Mouse (Mus musculus) heart, postnatal 10 days (tissue): ENCODE measurements around the gene Gng5. TPM values are rescaled to one million over a fixed set of nuclear protein-coding genes. Genes with fewer than 3 reads are reported as not detected.

Source experiments
- DNase-seq, 2 experiments: peaks; one replicate each; pipeline ENCODE4 v3.0.0; 2021
- intact Hi-C: fragments of 180-260 bp; cut with DNase I; formaldehyde crosslinking; loops from one replicate; pipeline ENCODE4 v1.15.1; 2025
- total RNA-seq, 2 experiments: library from RNA; stranded (reverse); gene quantifications; 2 replicates each; pipeline ENCODE4 v1.2.3; 2021

Gene Gng5
- total RNA-seq = 100 to 1,000 TPM; 249 to 286 TPM

DNA sequence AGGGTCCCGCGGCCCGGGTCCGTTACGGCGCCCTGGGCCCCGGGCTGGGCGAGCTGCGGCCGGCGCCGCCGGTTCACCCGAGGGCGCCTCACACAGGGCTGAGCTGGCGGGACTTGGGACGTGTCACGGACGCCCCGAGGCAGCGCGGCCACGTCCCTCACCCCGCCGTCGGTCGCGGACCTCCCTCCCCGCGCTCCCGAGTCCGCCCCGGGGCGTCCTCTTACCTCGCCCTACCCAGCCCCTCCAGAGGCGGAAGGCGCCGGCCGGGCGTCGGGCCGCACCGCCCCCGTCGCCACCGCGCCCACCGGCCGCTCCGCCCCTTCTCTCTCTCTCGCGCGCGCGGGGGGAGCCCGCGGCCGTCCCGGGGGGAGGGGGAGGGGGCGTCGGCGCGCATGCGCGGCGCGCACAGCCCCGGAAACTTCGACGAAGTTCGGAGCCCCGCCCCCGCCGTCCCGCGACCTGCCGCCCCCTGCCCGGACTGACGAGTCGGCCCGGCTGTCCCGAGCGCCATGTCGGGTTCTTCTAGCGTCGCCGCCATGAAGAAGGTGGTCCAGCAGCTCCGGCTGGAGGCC, at the start of gene Gng5, which contains the start of gene Spata1:
Gng5 (plus strand) TSS at position 377 of the 572 bp plus-strand sequence.
Spata1 (minus strand) TSS at position 323 of the 572 bp plus-strand sequence.
- intact Hi-C loops = loop anchor here (2.0 to 5.0 kb wide), 2 partner anchors 21 to 97 kb away; partner anchors contain the start of genes Rpf1 and Ssx2ip
- peak; percentile 92 to 93 for DNase-seq

DNA sequence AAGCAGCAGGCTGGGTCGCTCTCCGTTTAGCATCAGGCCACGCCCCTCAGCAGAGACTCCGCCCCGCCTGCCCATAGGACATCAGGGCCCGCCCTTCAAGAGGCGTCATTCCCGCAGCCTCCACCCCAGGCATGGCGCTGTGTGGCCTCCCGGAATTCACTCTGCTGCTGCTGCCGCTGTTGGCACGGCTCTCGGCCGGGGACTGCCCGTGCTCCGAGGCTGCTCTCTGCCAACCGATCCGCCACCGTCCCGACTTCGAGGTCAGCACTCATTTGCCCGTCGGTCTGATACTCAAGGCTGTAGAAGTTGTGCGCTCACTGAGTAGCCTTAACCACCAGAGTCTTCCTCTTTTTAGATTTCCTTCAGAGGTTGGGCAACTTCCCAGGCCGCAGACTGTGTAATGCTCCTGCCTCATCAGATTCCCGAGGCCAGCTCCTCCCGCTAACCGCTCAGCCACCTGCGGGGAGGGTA, 49.2 kb upstream of the Gng5 start:
- intact Hi-C loops = loop anchor here (5.0 kb wide), 1 partner anchor 48 kb away; the partner anchor contains the start of gene Ssx2ip
- peak; percentile 93 to 94 for DNase-seq

DNA sequence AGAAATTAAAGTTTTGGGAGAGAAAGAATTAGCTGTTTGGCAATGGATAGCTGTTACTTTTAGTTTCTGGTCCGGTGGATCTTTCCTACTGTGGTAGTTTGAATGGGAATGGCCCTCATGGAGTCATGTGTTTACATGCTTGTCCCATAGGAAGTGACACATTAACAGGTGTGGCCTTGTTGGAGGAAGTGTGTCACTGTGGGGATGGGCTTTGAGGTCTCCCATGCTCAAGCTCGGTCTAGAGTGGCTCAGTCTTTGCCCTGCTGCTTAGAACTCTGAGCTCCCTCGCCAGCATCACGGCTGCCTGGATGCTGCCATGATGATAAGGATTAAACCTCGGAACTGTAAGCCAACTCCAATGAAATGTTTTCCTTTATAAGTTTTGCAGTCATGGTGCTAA, 48.2 kb upstream of the Gng5 start:
- intact Hi-C loops = loop anchor here (5.0 kb wide), 1 partner anchor 49 kb away; the partner anchor contains the start of gene Ssx2ip
- DNase-seq = no peak

DNA sequence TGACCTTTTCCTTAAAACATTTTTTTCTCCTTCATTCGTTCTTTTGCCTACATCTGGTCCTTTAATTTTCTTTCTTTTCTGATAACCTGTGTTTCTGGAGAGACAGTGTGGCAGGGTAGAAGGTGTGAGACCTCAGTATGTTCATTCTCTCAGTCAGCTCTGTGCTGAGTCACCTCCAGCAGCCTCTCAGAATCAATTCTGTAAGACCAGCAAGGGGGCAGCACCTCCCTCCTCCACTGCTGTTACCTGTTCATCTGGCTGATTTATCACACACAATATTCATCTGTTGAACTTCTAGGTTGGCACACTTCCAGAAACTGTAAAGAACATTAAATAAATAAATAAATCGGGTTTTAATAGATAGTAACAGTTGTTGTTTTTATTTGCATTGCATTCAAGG, 36.7 kb upstream of the Gng5 start:
- intact Hi-C loops = no loop called here
- DNase-seq = no peak

DNA sequence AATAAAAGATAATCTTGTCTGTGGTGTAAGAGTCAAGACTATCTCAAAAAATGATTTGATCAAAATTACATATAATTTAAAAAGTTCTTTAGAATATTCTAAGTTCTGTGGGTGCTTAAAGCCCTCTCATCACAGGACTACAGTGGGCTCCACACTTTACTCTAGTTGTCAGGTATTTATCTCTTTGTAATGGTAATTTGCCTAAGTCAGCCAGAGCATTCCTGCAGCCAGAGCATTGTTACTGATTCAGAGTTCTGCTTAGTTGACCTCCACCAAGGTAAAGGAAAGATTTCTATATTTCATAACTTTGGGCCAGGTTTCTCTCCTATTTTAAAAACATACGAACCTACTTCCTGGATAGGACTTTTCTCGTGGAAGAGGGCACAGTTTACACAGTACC, 30.4 kb upstream of the Gng5 start:
- no peak for DNase-seq
- intact Hi-C loops = no loop called here

DNA sequence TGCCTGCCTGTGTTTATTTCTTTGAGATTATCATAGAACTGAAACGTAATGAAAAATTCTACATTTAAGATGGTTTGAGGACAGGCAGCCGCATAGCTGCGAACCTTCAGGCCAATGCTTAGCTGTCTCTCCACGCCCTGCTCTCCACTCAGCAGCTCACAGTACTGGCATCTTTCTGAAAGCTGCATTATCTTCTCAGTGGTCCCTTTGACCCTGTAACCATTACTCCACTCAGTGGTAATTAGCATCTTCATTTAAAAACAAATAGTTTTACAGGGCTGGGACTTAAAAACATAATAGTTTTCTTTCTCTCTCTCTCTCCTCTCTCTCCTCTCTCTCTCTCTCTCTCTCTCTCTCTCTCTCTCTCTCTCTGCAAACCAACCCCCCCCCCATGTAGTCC, 26.9 kb upstream of the Gng5 start:
- DNase-seq = no peak
- intact Hi-C loops = no loop called here

DNA sequence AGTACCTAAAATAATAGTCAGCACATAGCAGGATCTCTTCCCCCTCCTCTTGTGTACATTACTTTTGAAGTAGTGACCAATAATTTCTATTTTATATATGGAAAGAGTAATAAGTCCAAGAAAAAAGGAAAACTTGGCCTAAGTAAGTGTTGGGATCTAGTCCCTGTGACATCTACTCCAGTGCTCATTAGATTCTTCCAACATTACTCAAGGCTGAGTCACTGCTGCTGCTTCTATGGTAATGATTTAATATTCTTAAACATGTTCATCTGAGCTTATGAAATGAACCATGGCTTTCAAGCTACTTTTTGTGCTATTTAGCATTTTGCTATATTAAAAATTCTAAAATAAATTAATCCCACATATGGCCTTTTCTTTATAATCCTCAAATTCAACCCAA, 25.9 kb upstream of the Gng5 start:
- intact Hi-C loops = no loop called here
- no peak for DNase-seq

DNA sequence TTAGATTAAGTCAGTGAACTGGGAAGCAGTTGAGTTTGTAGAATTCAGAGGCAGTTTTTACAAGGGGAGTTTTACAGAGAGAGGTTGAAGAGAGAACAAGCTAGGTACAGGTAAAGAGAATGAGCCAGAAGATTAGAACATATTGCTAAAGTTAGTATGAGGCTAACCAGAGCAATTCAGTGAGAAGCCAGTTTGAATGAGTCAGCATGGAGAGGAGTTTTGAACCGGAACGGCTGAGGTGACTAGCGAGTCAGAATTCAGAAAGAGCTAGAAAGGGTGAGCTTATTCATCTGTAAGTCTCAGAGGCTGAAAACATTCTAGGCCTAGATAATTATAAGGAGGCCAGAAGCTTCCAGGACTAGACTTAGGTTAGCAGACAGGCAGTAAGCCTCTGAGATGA, 25.2 kb upstream of the Gng5 start:
- intact Hi-C loops = no loop called here
- DNase-seq = no peak

DNA sequence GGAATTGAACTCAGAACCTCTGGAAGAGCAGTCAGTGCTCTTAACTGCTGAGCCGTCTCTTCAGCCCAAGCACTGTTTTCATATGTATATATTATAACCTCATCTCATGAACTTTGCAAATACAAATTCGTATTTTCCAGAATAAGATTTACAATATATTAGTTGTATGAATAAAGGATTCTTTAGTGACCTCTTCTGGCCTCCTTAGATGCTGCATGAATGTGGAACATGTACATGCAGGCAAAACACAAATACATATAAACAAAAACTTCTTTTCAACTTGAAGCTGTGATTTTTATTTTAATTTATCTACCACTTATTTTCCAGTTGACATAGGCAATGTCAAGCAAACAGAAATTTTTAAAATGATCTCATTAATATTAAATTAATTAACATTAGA, 17.6 kb upstream of the Gng5 start:
- no peak for DNase-seq
- intact Hi-C loops = loop anchor here (2.0 kb wide), 1 partner anchor 137 kb away; no protein-coding TSS in a partner anchor

DNA sequence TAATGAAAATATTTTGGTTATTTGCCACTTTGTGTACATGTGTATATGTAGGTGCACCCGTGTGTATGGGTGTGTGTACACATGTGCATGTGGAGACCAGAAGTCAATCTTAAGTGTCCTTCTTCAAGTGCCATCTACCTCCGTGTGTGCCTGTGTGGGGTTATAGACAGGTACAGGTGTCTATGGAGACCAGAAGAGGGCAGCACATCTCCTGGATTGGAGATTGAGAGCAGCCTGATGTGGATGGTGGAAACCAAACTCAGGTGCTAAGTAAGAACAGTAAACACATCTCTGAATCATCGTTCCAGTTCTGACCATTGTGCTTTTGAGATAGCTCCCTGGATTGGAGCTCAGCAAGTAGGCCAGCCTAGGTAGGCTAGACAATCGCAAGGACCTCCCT, 13.1 kb upstream of the Gng5 start:
- intact Hi-C loops = no loop called here
- DNase-seq = no peak

DNA sequence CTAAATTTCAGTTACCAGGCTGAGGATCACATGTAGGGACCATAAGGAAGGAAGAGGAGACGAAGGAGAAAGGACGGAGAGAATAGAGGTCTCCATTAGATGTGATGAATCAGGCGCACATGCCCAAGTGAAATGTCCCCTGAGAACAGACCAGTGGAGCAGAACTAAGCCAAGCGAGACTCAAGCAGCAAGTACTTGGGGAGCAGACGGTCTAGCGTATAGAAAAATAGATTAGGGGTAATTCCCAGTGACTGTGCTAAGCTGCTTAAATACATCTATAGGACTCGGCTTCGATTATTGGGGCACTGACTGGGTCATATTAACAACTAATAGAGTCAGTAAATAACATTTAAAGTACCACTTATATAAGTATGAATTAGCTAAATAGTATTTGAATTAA, 4.7 kb upstream of the Gng5 start:
- intact Hi-C loops = no loop called here
- DNase-seq = no peak

DNA sequence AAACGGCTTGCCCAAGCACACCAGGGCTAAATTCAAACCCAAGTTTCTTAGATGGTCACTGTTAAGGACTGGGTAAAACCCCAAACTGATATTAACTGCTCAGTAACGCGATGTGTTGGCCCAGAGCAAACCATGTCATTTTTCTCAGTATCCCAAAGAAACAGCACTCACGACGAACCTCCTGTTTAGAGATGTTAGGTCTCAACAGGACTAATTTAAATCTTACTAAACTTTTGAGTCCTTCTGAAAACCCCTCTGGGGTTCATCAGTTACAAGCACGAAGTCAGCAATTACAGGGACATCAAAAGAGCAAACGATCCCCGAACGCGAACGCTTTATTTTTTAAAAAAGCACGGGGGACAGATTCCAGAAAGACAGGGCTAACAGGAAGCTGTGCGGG, 618 bp upstream of the Gng5 start:
- intact Hi-C loops = no loop called here
- DNase-seq = no peak

DNA sequence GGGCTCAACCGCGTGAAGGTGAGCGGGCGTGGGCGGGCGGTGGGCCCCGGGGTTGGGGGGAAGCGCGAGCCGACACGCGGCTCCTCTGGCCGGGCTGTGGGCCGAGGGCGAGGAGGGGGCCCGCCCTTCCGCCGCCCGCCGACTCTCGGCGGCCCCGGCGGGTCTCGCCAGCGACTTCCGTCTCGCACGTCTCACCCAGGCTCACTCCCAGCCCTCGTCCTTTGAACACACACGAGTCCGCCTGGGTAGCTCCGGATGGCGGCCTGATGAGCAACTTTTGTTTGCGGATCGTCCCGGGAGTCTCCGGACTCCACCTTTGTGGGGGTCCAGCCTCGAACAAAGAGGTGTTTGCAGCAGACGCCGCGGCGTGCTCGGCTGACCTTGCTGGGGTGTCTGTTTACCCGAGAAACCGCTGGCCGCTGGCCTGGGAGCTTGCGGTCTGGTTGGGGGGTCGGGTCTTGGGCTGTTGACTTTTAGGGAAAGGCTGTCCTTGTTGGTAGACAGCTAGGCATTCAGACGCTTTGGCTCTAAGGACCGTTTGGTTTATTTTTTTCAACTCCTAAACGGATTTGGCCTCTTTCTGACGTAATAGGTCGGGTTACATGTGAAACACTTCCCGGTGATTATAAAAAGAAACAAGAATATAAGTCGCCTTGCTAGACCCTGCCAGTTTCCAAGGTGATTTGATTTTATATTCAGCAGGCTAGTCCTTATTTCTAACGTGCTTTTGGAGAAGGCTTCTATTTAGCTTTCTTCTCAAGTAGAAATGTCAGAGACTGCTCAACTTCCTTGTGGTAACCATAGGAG, 599 bp downstream of the Gng5 start:
- intact Hi-C loops = loop anchor here (2.0 to 5.0 kb wide), 2 partner anchors 21 to 98 kb away; partner anchors contain the start of genes Rpf1 and Ssx2ip
- peak; percentile 79 to 80 for DNase-seq

DNA sequence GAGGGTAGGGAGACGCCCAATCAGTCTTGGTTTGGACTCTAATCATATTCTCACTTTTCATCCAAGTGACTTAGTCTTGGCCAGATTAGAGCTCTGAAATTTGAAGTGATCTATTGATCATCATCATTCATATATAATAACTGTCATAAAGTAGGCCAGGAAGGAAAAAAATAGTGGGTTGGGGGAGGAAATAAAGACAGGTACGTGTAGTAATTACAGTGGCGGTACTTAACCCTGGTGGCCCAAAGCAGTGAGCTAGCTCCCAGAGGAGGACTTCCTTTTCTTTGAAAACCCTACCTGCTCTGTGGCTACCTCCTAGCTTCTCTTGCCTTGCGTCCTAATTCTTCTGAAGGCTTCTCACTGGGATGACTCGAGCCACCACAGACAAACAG, 1.2 kb downstream of the Gng5 start:
- intact Hi-C loops = loop anchor here (2.0 to 5.0 kb wide), 2 partner anchors 20 to 99 kb away; partner anchors contain the start of genes Rpf1 and Ssx2ip
- no peak for DNase-seq

DNA sequence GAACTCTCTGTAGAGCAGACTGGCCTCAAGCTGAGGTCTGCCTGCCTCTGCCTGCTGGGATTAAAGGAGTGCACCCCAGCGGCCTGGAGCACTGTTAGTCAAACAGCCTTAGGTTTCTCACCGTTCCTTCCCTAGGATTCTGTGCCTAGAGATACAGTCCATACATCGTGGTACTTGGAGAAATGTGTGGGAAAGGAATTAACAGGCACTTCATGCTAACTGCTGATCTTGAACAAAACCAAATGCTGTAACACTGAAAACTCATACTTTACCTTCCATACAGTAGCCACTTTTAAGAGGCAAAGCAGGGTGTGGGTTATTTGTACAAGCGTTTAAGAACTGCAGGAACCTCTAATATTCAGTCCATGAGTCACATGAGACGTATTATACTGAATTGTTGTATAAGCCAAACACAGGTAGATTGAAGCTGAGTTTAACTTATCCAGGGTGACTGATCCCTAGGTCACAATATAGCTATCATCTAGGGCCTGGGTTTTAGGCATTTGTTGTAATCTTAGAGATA, 2.1 kb downstream of the Gng5 start:
- no peak for DNase-seq

DNA sequence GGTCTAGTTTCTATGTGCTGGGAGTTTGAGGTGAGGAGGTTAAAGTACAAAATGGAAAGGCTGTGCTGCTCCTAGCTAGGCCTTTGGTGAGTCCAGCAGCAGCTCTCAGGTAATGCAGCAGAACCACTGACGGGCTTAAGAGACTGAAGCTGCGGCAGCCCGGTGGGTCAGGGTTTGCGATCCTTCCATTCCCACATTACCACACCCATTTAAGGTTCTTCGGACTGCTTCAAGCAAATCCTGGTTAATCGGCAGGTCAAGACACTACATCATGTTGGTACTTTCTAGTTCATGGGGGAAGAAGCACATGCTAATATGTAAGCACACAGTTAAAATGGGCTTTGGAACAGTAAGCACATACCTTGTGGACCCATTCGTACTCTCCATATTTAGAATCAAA, 7.1 kb downstream of the Gng5 start:
- intact Hi-C loops = no loop called here
- DNase-seq = no peak

More for the DNA sequence above, 2.1 kb downstream of the Gng5 start:
- intact Hi-C loops = loop anchor here (2.0 to 5.0 kb wide), 2 partner anchors 19 to 99 kb away; partner anchors contain the start of genes Rpf1 and Ssx2ip

DNA sequence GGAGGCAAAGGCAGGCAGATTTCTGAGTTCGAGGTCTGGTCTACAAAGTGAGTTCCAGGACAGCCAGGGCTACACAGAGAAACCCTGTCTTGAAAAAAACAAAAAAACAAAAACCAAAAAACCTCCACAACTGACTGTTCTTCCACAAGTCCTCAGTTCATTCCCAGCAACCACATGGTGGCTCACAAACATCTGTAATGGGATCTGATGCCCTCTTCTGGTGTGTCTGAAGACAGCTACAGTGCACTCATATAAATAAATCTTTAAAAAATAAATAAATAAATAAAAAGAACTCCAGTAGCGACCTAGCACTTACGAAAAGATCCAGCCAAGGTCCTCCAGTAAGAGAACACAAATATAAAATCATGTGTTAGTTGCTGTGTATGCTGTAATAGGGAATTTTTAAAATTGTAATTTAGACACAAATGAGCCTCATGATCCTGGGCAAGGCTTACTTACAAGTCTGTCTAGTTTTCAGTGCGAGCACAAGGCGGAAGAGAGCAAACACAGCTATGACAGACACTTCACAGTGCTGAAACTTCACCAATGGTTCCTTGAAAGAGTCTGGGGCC, 20.7 kb downstream of the Gng5 start:
- intact Hi-C loops = loop anchor here (2.0 to 5.0 kb wide), 2 partner anchors 20 to 262 kb away; no protein-coding TSS in a partner anchor
- DNase-seq = no peak

DNA sequence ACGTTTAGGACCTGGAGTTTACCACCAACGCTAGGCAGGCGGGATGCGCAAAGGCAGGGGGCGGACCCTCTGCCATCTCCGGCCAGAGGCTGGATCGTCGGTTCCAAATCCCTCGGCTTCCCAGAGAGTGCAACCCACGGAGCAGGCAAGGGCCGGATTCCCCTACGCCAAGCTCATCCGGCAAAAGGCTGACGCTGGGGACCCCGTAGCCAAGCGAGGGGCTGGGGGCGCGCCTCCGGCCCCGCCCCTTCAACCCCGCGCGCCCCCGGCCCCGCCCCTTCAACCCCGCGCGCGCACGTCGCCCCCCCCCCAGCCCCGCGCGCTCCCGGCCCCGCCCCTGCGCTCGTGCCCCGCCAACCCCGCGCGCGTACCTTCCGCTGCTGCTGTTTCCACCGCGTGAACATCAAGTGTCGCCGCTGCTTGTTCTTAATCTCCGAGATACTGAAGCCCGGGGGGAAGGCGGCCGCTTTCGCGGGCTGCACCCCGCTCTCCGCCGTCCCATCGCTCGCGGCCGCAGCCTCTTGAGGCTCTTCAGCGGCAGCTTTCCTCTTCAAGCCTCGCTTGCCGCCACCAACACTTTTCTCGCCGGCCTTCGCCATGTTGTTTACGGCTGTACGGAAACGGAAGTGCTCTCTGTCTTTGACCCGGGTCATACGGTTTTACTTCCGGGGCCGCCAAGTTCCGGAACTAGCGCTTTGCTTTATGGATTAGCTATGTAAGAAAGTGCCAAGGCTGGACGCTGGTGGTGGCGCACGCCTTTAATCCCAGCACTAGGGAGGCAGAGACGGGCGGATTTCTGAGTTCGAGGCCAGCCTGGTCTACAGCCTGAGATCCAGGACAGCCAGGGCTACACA, 21.4 kb downstream of the Gng5 start, which contains the start of gene Rpf1:
Rpf1 (minus strand) TSS at position 632 of the 854 bp plus-strand sequence.
- DNase-seq = peak; percentile 93 to 94
- intact Hi-C loops = loop anchor here (2.0 to 5.0 kb wide), 2 partner anchors 20 to 261 kb away; no protein-coding TSS in a partner anchor

DNA sequence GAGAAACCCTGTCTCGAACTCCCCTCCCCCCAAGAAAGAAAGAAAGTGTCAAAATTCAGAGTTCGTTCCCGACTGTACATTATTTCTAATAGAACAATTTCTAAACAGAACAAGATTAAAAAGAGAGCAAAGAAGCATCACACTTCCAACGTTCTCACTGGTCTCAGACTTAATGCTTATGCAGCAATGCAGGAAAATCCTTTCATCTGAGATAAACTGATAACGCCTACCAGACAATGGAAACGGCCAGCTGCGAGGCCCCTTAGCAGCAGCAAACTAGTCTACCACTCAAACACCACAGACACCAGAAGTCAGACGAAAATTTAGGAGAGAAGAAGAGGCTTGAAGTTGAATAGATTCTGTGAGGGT, 22.0 kb downstream of the Gng5 start:
- intact Hi-C loops = loop anchor here (2.0 to 5.0 kb wide), 2 partner anchors 21 to 261 kb away; no protein-coding TSS in a partner anchor
- DNase-seq = no peak

DNA sequence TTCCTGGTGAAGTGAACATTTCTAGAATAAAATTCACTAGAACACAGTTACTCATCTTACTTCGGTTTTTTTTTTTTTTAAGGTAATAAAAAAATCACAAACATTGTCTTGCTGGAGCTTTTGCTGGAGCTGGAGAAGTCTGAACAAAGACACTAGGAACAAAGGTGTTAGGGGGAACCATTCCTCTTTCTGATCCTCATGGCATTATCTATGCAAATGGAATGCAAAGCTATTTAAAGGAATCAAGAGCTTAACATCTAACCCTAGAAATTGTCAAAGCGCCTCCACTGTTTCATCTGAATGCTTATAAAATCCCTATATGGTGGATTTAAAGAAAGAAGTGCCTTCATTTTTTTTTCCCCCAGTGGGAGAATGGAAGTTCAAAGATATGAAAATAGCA, 28.7 kb downstream of the Gng5 start:
- no peak for DNase-seq
- intact Hi-C loops = no loop called here
